Mouse (Mus musculus) lung, adult 2 months (tissue): ENCODE data around the gene Sap30bp. TPM values are rescaled to one million over a fixed set of nuclear protein-coding genes. Genes with fewer than 3 reads are reported as not detected.

Source experiments
- DNase-seq: peaks from one replicate; pipeline ENCODE4 v3.0.0; 2022
- H3K4me1 ChIP-seq: fragments of 200-500 bp; 2 replicates; pipeline ENCODE4 v1.6.1; 2011; ENCODE audit warnings: low read length; ENCODE audit not compliant: control insufficient read depth, insufficient read depth
- H3K4me3 ChIP-seq: fragments of 200-500 bp; replicated peaks from 2 replicates; pipeline ENCODE3; 2011; ENCODE audit warnings: low read depth, mild to moderate bottlenecking, control low read depth, low read length; ENCODE audit errors: extremely low read depth
- CTCF ChIP-seq: fragments of 200-500 bp; IDR thresholded peaks from 2 replicates; pipeline ENCODE4 v1.5.1; 2011; ENCODE audit warnings: mild to moderate bottlenecking, low read length, control low read depth; ENCODE audit not compliant: insufficient read depth
- POLR2A ChIP-seq: fragments of 200-500 bp; IDR thresholded peaks from 2 replicates; pipeline ENCODE4 v1.6.1; 2011; ENCODE audit warnings: low read depth, mild to moderate bottlenecking, control low read depth, low read length, borderline replicate concordance; ENCODE audit errors: extremely low read depth
- WGBS: fragments of 180-500 bp; shearing (Covaris S2); methylation state at CpG from one replicate; pipeline ENCODE4 v1.1.7; 2018; 5-methylcytosine and 5-hydroxymethylcytosine counted together
- polyA plus RNA-seq: library from polyadenylated mRNA; depleted of rRNA; stranded (reverse); fragments of >200 nt; gene quantifications from 2 replicates; pipeline ENCODE4 v1.2.3, GENCODE M21; 2012; rRNA removed

Gene Sap30bp
- polyA plus RNA-seq, 1 experiment = 23.0 TPM

DNA sequence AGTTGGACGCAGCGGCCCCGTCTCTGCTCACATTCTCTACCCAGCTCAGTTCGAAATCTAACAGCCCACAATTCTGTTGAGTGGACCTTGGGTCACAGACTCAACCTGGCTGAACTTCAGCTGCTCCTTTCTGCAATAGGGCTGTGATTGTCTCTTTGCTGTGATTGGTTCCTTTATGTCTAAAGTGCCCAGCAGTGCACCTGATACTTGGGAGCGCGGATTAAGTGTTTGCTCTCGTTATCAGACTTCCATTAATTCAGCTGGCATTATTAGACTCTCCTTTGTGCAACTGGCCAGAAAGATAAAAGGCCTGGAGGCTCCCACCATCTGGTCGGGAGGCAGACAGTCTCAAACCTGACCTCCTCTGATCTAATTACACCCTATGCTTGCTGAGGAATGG, 81.7 kb downstream of the Sap30bp start:
- TF ChIP-seq POLR2A (no peak; the same call in 1 of the 2 replicates), CTCF (no peak)
- 58% methylated on average over 8 of the region's 8 CpGs for WGBS
- peak; percentile 39 for DNase-seq

More for the DNA sequence above, 81.7 kb downstream of the Sap30bp start:
- peaks cover 5% of the 10 kb centered on the region; the same call in 1 of the 2 replicates for H3K4me1 ChIP-seq
- no peak overlapping the region for H3K4me3 ChIP-seq

Other genes with a start within 250 kb of the Sap30bp start
- 38.3 and 46.6 TPM in 2 replicates for gene Grb2, start 224.7 kb upstream of the Sap30bp start, polyA plus RNA-seq
- 100.0 and 107 TPM in 2 replicates for gene Tmem94, start 167.8 kb upstream of the Sap30bp start, polyA plus RNA-seq
- 105 and 144 TPM in 2 replicates for gene Caskin2, start 119.6 kb upstream of the Sap30bp start, polyA plus RNA-seq
- 28.9 and 31.3 TPM in 2 replicates for gene Tsen54, start 118.6 kb upstream of the Sap30bp start, polyA plus RNA-seq
- gene Llgl2, start 109.2 kb upstream of the Sap30bp start, polyA plus RNA-seq = 91.8 and 94.0 TPM in 2 replicates
- gene Myo15b, start 74.9 kb upstream of the Sap30bp start, polyA plus RNA-seq = 5.4 and 7.9 TPM in 2 replicates
- gene Smim5, start 33.3 kb upstream of the Sap30bp start, polyA plus RNA-seq = 10.3 and 10.8 TPM in 2 replicates
- 8.5 and 9.1 TPM in 2 replicates for gene Smim6, start 21.3 kb upstream of the Sap30bp start, polyA plus RNA-seq
- gene Recql5, start 195 bp downstream of the Sap30bp start, polyA plus RNA-seq = 14.5 and 18.0 TPM in 2 replicates
- 11.0 and 14.7 TPM in 2 replicates for gene Itgb4, start 41.4 kb downstream of the Sap30bp start, polyA plus RNA-seq
- gene Galk1, start 79.4 kb downstream of the Sap30bp start, polyA plus RNA-seq = 49.5 and 57.1 TPM in 2 replicates
- 223 and 243 TPM in 2 replicates for gene H3f3b, start 94.7 kb downstream of the Sap30bp start, polyA plus RNA-seq
- 48.6 and 54.0 TPM in 2 replicates for gene Unk, start 97.0 kb downstream of the Sap30bp start, polyA plus RNA-seq
- 51.6 and 56.4 TPM in 2 replicates for gene Unc13d, start 144.7 kb downstream of the Sap30bp start, polyA plus RNA-seq
- 257 and 267 TPM in 2 replicates for gene Wbp2, start 153.7 kb downstream of the Sap30bp start, polyA plus RNA-seq
- 44.6 and 55.5 TPM in 2 replicates for gene Trim47, start 193.9 kb downstream of the Sap30bp start, polyA plus RNA-seq
- gene Trim65, start 197.8 kb downstream of the Sap30bp start, polyA plus RNA-seq = 17.3 and 21.4 TPM in 2 replicates
- gene Mrpl38, start 205.6 kb downstream of the Sap30bp start, polyA plus RNA-seq = 32.9 and 41.3 TPM in 2 replicates
- gene Fbf1, start 234.9 kb downstream of the Sap30bp start, polyA plus RNA-seq = 26.5 and 35.5 TPM in 2 replicates